Mouse (Mus musculus): Measurements from ENCODE around the gene Lrrk1.

Lrrk1 gene

DNA sequence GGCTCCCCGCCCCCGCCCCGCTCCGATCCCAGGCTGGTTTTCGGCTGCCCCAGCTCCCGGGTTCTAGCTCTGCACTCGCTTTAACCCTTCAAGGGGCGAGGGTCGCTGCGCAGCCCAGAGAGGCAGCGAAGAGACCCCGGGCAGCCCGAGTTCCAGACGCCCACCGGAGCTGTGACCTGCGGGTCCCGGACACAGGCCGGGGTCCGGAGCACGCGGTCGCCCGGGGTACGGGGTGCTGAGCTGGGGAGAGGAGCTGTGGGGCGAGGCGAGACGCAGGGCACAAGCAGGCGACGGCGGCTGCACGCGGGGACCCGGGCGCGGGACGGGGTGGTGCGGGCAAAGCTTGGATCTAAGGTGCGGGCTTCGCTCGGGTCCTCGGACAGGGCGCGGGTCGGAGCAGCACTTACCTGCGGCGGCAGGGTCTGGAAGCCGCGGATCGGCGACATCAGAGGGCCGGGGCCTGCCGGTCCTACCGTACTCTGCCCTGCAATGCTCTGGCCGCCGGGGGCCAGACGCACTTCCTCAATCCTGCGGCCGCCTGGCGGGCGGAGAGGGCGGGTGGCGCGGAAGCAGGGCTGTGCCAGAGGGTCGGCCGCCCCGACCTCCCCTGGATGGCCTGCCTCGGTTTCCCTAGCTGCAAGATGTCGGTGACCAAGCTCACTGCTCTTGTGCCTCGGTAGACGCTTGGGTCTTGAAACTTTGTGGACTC is at the start of gene Lrrk1:
Gene Lrrk1 (minus strand): TSS at position 538 of the 709 bp plus-strand sequence.
- in situ Hi-C loops (cut with MboI, MseI) = loop anchor here in 1 of 2 experiments (5.0 kb wide), 2 partner anchors 81 to 286 kb away; no protein-coding TSS in a partner anchor

DNA sequence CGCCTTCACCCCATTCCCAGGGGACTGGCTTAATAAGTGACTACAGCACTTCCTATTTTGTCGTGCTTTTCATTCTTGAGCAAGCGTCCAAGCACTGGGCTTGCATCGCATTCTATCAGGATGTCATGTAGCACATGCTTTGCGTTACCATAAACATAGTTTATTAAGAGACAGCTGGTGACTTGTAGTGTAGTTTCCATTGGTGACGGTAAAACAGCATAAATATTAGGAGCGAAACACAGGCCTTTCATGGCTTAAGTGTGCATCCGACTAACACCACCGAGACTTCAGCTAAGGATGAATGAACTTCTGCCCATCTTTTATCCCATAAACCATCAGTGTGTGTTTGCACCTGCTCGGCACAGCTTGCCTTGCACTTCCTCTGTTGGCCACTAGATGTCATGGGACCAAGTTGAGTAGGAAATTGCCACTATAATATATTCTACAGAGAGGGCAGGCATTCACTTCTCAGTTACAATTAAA is 46.3 kb upstream of the Lrrk1 start:
- in situ Hi-C loops (cut with MboI, MseI) = no loop called here

DNA sequence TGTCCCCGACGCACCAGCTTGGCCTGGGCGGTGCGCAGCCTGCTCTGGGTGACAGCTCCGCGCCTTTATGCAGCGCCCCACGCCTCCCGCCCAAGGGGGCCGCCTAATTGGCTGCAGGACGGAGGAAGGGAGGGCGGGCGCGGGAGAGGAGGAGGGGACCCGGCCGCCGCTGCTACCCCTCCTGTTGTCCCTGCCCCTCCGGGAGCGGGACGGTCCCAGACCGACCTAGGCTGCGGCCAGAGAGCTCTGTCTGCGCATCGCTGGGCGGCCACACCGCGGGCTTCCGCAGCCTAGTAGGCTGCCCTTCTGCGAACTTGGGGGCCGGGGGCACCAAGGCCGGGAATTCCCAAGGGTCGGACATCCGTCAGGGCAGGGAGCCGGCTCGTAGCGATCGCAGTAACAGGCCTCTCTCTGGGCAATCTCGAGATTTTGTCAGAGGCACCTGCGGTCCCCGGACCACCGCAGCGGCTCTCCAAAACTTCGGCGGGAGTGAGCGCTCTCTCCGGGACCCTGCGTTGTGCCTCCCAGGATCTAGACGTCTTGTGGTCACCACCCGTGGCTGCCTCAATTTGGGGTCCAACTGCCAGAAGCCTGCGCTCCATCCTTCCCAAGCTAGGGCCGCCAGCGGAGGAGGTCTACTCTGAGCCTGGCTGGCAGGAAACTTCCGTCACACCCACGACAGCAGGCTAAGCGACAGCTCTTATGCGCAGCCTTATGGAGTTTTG is 39.4 kb upstream of the Lrrk1 start, which contains the start of gene Aldh1a3:
Gene Aldh1a3 (minus strand): TSS at position 81 of the 725 bp plus-strand sequence.
- in situ Hi-C loops (cut with MboI, MseI) = loop anchor here in 1 of 2 experiments (10.0 kb wide), 1 partner anchor 503 kb away; no protein-coding TSS in a partner anchor

DNA sequence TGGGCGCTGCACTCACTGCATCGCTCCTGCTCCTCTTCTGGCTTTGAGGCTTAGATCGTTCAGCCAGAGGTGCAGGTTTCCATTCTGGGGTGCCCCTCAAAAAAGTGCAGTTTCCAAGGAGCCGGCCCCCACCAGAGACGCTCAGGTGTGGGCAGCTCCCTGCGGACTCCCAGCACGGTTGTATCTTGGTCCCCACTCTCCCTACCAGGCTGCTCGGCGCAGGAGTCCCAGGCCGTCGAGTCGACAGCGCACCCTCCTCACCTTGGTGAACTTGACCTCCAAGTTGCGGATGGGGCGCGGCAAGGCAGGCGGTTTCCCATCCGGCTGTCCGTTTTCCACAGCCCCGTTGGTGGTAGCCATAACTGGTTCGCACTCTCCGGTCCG is 38.9 kb upstream of the Lrrk1 start:
- in situ Hi-C loops (cut with MboI, MseI) = loop anchor here in 1 of 2 experiments (10.0 kb wide), 1 partner anchor 502 kb away; no protein-coding TSS in a partner anchor

DNA sequence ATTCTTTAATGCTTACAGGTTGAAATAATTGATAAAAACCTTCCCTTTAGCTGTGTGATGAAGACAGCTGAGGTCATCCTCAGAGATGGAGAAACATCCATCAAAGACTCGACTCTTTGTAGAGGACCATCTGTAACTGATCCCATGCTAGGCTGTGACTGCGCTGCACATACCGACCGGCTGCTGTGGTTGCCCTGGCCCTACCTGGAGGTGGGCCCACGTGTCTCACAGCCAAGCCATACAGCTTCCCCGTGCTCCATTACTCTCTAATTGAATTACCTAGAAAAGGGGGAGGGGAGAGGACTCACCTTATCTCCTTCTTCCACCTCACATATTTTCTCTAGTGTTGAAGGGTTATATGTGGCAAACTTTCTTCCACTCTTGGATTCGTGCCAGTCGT is 33.8 kb upstream of the Lrrk1 start:
- in situ Hi-C loops (cut with MboI, MseI) = loop anchor here in 1 of 2 experiments (10.0 kb wide), 1 partner anchor 497 kb away; no protein-coding TSS in a partner anchor

DNA sequence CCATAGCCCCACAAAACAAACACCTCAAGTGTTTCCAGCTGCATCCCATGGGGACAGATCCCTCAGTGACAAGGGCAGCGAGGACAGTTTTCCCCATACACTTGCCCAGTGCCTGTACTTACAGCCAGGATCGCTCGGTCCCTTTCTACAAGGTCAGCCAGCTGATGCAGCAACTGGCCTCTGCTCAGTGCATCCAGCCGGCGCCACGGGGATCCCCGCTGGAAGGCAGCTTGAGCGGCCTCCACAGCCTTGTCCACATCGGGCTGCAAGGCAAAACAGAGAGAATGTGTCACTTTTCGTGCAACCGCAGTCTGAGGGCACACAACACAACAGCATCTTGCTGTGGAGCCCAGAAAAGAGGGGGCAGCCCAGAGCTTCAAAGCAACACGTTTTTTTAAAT is 30.8 kb upstream of the Lrrk1 start:
- in situ Hi-C loops (cut with MboI, MseI) = no loop called here

DNA sequence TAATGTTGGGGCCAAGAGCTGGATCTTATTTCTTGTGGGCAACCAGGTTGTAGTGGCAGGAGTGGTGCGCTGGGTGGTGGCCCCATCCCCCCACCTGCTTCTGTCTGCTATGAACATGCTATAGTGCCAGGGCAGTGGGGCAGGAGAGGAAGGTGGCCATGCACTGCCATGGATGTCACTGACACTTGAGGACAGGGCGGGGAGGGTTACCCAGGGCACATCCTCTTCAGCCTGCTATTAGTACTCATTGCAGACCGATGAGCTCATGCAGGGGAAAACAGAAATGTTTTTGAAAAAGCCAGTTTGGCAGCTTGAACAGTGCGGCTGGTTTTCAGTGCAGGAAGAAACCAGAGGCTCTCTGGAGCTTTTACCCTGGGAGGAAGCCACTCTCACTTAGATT is 28.7 kb upstream of the Lrrk1 start:
- in situ Hi-C loops (cut with MboI, MseI) = no loop called here

DNA sequence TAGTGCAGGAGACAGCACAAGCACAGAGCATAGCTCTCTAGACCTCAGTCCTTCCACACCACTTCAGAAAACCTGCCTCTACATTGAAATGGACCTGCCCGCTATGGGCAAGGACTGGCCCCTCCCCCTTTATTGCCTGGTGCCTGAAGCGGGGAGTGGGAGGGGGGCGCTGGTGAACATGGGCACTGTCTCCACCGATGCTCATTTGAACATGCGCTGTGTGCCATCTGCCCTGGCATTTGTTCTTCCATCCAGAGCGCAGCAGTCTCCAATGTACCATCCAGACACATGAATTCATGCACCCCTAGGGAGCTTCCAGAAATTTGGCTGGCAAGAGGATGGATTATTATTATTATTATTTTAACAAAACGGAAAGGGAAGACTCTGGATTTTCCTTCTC is 24.9 kb upstream of the Lrrk1 start:
- in situ Hi-C loops (cut with MboI, MseI) = no loop called here

DNA sequence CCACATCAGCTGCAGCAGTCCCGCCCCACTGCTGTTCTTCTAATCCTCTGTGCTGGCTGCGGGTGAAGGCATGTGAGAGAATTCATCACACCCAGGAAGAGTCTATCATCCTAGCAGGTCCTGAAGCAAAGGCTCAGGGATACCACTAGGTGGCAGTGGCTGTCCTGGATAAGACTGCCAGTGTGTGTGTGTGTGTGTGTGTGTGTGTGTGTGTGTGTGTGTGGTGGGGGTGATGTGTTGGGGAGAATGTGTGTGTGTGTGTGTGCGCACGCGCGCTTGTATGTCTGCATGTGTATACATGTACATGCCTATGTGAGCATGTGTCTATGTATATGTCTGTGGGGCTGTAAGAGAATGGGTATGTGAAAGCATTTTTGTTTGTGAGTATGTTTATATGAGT is 21.3 kb upstream of the Lrrk1 start:
- in situ Hi-C loops (cut with MboI, MseI) = no loop called here

DNA sequence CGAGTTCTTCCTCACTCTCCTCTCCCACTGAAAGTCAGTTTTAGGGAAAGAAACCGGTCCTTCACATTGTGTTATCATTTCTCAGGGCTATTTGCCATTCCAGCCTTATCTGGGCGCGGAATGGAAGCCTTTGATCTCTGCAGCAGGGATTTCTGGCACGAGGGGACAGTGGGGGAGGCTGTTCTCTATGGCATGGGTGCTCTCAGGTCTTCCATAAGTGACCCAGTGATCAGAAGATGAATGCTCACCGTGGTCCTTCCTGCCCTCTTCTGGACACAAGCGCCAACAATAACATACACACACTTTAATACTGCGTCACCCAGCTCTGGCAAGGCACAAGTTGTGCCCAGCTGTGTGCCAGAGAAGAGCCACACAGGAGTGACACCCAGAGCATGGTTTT is 18.8 kb upstream of the Lrrk1 start:
- in situ Hi-C loops (cut with MboI, MseI) = no loop called here

DNA sequence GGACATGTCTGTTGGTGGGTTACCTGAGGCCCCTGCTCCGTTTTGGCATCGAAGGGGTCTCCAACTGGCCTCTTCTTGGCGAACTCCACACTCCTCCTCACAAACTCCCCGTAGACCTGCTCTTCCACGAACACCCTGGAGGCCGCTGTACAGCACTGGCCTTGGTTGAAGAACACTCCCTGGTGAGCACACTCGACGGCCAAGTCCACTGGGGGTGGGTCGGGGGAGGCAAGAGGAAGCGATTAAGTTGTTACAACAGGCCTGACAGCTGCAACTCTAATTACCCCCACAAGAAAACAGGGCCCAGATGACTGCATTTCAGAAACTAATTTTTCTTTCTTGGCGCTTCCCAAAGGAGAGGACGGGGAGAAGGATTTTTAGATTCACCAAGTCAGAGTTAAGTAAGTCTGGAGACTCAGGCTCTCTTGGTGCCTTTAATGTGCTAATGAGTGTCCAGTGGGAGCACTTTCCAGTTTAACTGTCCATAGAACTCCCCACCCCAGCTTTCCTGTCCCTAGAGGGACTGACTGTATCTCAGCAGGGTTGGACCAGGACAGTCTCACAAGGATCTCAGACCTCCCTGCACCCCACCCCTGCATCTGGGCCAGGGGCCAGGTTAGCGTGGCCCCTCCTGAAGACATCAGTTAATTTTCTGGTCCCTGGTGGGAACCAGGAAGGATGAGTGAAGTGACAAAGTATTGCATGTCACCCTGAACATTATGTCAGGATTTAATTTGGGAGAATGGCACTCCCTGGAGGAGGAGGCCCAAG is 18.0 kb upstream of the Lrrk1 start:
- in situ Hi-C loops (cut with MboI, MseI) = no loop called here

DNA sequence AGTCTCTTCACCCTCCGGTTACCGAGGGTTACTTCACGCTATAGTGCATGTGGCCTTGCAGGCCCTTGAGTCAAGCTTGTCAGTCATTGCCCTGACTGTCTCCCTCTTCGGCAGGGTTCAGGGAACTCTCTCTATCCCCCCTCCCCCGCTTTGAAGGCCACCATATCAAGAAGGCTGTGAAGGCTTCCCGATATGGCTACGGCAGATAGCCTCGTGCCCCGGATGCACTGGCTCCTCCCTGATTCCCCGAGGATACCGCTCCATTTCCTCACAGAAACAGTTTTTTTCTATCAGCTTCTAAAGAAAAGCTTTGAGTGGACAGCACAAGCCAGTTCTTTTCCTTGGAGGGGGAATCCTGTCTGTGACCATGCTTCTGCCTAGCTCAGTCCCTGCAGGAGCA is 17.4 kb upstream of the Lrrk1 start:
- in situ Hi-C loops (cut with MboI, MseI) = no loop called here

DNA sequence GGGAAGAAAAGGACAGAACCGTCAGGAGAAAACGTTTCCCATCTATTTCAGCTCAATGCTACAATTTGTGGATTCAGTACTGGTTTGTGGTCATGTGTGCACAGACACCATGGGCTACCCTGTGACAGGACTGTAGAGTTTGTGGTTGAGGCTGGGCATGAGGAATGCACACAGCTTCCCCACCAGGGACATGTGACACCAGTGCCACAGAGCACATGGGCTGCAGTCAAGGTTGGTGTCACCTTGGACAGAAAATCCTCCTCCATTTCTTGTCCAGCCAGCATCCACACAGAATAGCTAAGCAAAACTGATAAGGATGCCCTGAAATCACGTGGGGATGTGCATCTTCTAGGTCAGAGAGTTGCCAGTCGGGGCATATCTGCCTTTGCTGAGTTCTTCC is 16.7 kb upstream of the Lrrk1 start:
- in situ Hi-C loops (cut with MboI, MseI) = no loop called here

DNA sequence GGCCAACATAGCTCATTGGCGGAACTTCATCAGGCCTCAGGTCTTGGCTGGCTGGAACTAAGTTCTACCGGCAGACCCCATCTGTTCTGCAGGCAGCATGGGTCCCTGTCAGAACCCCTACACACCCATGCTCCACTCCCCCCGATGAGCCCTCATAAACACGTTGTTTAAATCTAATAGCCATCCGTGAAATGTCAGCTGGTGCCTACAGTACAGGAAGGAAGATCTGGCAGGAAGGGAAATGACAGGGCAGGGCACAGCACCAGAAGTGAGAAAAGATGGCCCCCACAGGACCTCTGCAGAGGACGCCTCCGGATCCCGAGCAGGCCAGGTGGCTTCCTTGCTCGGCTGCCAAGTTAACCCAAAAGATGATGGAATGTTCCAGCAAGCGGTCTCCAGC is 16.0 kb upstream of the Lrrk1 start:
- in situ Hi-C loops (cut with MboI, MseI) = no loop called here

DNA sequence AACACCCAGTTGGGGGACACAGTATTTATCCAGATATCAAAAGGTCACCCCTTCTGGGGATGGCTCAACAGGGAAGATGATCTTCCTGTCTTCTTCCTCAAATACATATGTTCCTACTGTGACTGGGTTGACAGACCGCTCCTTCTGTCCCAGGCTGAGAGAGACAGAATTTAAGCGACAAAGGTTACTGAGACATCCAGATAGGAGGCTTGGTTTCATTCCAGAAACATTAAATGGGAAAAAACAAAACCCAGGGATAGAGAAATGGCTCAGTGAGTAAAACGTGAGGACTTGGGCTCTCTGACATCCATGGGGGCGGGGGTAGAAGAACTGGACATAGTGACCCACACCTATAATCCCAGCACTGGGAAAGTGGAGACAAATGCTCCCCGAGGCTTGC is 14.7 kb upstream of the Lrrk1 start:
- in situ Hi-C loops (cut with MboI, MseI) = no loop called here

DNA sequence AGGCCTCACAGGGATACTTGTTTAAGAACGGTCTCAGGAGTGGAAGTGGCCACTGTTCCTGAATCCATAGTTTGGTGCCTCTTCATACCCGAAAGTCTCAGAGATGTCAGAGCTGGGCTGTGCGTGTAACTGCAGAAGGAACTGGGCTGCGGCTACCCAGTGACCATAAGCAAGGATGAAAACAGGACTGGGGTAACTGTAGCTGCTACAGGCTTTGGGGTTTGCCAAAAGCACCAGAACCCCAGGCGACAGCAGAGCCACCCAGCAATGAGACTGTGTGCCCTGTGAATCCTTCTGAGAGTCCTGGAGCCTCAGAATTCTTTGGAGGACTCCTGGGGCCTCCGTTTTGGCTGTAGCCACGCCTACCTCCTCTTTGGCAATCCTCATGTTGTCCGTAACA is 13.5 kb upstream of the Lrrk1 start:
- in situ Hi-C loops (cut with MboI, MseI) = no loop called here

DNA sequence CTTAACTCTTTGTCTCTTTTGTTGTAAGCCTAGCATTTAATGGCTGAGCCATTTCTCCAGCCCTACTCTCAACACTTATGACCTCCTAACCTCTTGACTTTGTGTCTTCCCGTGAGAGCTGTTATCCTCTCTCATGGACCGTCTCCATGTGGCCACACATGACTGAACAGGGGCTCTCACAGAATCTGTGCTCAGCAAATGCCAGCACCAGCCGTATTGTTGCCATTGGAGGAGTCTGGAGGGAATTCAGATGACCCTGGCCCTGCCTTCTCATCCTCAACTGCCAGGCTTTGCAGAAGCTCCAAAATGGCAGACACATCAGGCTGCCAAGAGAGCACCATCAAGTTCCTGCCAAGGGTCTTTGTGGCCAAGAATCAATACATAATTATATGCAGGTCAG is 9.1 kb upstream of the Lrrk1 start:
- in situ Hi-C loops (cut with MboI, MseI) = no loop called here

DNA sequence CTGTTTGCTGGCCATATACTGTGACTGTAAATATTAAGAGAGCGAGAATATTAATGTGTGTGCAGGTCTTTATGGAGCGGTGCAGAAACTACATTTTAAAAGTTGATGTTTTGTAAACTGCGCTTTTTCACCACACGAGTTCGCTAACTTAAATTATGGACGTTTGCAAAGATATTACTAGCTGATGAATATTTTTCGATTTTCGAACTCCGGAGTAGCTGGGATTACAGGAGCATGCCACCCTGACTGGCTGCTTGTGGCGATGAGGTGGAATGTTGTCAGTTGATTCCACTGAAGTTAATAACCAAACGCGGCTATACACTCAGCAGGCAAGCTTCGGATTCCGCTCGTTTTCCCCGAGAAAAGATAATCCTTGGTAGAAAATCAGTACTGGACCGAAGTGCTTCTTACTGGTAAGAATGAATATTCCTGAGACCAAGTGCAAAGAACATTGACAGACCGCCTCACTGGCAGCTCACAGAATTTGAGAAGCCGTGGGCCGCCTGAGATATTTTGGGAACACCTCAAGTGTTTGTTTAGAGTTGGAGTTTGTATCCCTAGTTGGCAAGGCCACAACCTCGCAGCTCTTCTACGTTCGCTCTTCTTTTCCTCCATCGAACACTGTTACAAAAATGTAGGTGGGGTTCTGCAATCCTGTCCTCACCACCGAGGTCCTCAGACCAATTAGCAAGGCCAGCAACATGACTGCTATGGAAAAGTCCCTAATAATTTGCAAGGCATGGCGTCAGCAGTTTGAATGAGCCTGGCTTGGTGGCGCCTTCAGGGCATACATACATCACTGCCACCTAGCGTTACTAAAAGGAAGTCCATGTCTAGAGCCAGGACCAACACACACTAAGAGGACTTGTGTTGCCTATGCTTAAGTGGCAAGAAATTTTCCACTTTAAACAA is 727 bp upstream of the Lrrk1 start:
- in situ Hi-C loops (cut with MboI, MseI) = loop anchor here in 1 of 2 experiments (5.0 kb wide), 2 partner anchors 82 to 287 kb away; no protein-coding TSS in a partner anchor

DNA sequence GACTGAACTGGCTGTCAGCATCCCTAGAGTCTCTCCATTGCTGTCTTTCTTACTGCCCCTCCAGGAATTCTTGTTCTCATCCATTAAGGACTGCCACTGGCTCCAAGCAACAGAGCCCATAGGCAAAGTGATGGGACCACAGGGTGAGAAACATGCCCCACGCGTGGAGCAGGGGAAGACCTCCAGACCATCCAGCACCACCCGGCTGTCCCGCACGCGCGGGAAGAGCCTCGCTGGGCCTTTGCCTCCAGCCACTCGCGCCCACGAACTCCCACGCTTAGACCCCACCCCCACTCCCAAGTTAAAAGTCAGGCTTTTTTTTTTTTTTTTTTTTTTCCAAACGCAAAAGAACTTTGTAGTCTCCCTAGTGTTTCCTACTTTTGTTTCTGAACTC is 734 bp downstream of the Lrrk1 start:
- in situ Hi-C loops (cut with MboI, MseI) = loop anchor here in 1 of 2 experiments (5.0 kb wide), 2 partner anchors 80 to 285 kb away; no protein-coding TSS in a partner anchor

DNA sequence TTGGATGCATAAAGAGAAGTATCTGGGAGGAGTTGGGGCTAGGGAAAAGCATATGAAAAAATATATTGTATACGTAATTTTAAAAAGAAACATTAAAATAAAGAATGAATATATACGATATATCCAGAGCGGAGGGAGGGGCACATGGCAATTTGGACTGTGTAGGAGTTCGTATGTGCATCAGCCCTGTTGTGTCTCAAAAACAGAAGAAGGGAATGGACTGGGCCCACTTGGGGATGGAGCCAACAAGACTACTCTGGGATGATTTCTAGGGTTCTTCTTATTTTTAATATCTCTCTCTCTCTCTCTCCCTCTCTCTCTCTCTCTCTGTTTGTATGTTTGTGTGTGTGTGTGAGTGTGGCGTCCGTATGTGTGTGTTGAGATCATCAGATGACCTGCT is 1.7 kb downstream of the Lrrk1 start:
- in situ Hi-C loops (cut with MboI, MseI) = loop anchor here in 1 of 2 experiments (5.0 kb wide), 2 partner anchors 79 to 284 kb away; no protein-coding TSS in a partner anchor

DNA sequence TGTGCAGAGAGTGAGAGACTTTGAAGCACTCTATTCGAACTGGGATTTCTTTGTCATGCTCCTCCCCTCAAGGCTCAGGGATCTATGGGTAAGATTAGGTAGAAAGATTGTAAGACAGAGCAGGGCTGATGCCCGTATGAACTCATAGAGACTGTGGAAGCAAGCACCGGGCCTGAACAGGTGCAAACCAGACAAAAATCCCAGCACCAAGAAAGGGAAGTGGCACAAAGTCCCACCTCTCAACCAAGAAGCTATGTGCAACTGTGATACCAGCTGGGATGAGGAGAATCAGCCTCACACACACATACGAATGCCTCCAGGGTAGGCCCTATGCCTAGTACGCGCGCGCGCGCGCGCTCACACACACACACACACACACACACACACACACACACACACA is 2.3 kb downstream of the Lrrk1 start:
- in situ Hi-C loops (cut with MboI, MseI) = loop anchor here in 1 of 2 experiments (5.0 kb wide), 2 partner anchors 79 to 284 kb away; no protein-coding TSS in a partner anchor

All from T-helper 17 cell (primary cell).